Mouse (Mus musculus) stomach, embryonic 16.5 days (tissue): ENCODE results near the gene Mapk12. TPM values are rescaled to one million over a fixed set of nuclear protein-coding genes. Genes with fewer than 3 reads are reported as not detected.
A peak's percentile ranks its signal among the peaks of the same experiment; 100 is the strongest.

Source experiments
- ATAC-seq: fragments of 200-750 bp; cut with Nextera tagmentation; 2 replicates; pipeline ENCODE4 v1.8.0; 2017; ENCODE audit warnings: moderate number of reproducible peaks, moderate TSS enrichment; ENCODE audit not compliant: insufficient read depth, low FRiP score
- H3K27ac ChIP-seq: fragments of 300-500 bp; sonication (generic); 2 replicates; pipeline ENCODE4 v1.5.1; 2014; ENCODE audit warnings: low read length
- H3K27me3 ChIP-seq: fragments of 300-500 bp; sonication (generic); 2 replicates; pipeline ENCODE4 v1.6.1; 2014; ENCODE audit warnings: low read length, control low read depth, mixed read lengths; ENCODE audit not compliant: control insufficient read depth, insufficient read depth
- H3K36me3 ChIP-seq: fragments of 300-500 bp; sonication (generic); 2 replicates; pipeline ENCODE4 v1.6.1; 2014; ENCODE audit warnings: low read length; ENCODE audit not compliant: control insufficient read depth, insufficient read depth
- H3K4me1 ChIP-seq: fragments of 300-500 bp; sonication (generic); 2 replicates; pipeline ENCODE4 v1.6.1; 2014; ENCODE audit warnings: low read length, control low read depth, mixed read lengths; ENCODE audit not compliant: control insufficient read depth, insufficient read depth
- H3K4me2 ChIP-seq: fragments of 300-500 bp; sonication (generic); 2 replicates; pipeline ENCODE4 v1.6.1; 2014; ENCODE audit warnings: low read depth, low read length, mixed read lengths
- H3K4me3 ChIP-seq: fragments of 300-500 bp; sonication (generic); replicated peaks from 2 replicates; pipeline ENCODE4 v1.5.1; 2014; ENCODE audit warnings: mild to moderate bottlenecking, low read length
- H3K9ac ChIP-seq: fragments of 300-500 bp; sonication (generic); 2 replicates; pipeline ENCODE4 v1.6.1; 2014; ENCODE audit warnings: low read length
- H3K9me3 ChIP-seq: fragments of 300-500 bp; sonication (generic); replicated peaks from 2 replicates; pipeline ENCODE4 v1.6.1; 2016; ENCODE audit warnings: low read length, control low read depth; ENCODE audit not compliant: control insufficient read depth
- WGBS: fragments of 180-500 bp; shearing (Covaris S2); extraction: QIAGEN DNeasy Blood & Tissue Kit; methylation state at CpG from one replicate; pipeline ENCODE4 v1.1.7; 2014; 5-methylcytosine and 5-hydroxymethylcytosine counted together
- polyA plus RNA-seq: library from polyadenylated mRNA; unstranded; fragments of >200 nt; fragmentation: Nextera tagmentation; extraction: Ambion mirVana; gene quantifications from 2 replicates; pipeline ENCODE4 v1.2.1, GENCODE M21; 2015

Gene Mapk12
- polyA plus RNA-seq: 3.6 and 6.0 TPM in 2 replicates

DNA sequence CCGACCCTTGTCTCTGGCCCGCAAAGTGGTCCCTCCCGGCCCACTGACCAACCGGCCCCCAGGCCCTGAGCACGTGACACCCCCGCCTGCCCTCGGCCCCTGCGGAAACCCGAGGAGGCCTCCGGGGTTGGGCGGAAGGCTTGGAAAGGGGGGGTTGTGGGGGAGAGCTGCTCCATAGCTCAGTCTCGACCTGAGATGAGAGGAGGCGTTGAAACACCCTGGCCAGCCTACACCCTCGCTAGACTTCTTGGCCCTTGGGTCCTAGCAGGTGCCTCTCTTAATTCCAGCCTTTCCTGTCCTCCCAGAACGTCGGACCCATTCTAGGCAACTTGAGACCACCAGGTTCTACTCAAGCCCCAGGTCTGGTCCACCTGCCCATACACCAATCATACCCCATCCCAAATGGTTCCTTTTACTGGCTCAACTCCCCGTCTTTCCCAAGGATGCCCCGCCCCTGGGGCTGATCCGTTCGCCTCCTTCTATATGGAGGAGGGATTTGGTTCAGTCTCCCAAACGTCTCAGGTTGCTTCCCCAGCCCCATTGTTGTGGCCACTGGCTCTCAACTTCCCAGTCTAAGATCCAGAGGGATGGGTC lies at the start of gene Mapk12:
Gene Mapk12 (minus strand): TSS at position 45 of the 594 bp plus-strand sequence.
- WGBS: 2% methylated on average over 21 of the region's 21 CpGs
- Histone ChIP-seq H3K27ac (no peak within 1 kb of the TSS), H3K9ac (peak within 1 kb of the TSS; percentile 59), H3K27me3 (peaks cover 27% of the 10 kb centered on the region), H3K4me3 (peak within 1 kb of the TSS; percentile 42), H3K36me3 (no peaks in the 10 kb centered on the region), H3K4me1 (peaks cover 5% of the 10 kb centered on the region), H3K4me2 (peak within 1 kb of the TSS; percentile 61), H3K9me3 (no peaks in the 10 kb centered on the region)
- peak; percentile 61; the same call in 1 of the 2 replicates for ATAC-seq

DNA sequence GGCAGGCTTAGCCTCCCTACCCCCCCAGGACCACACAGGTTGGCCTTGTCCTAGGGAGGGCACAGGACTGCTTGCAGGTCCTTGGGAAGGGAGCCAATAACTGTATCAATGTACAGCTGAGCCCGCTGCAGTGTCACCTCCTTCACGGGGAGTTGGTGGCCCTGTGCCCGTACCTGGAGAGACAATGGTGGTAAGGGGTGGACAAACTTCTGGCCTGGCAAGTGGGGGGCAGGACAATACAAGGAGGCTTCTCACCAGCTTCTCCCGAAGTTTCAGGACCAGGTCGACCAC lies 44.4 kb upstream of the Mapk12 start:
- no peak overlapping the region for H3K4me3 ChIP-seq
- no peak overlapping the region; the same call in 1 of the 2 replicates for H3K9ac ChIP-seq
- peaks cover 20% of the 10 kb centered on the region for H3K4me1 ChIP-seq
- H3K36me3 ChIP-seq: no peaks in the 10 kb centered on the region
- no peak for ATAC-seq
- H3K4me2 ChIP-seq: no peak overlapping the region
- H3K9me3 ChIP-seq: no peaks in the 10 kb centered on the region
- H3K27me3 ChIP-seq: no peaks in the 10 kb centered on the region
- 85% methylated on average over 5 of the region's 5 CpGs for WGBS
- no peak overlapping the region for H3K27ac ChIP-seq

DNA sequence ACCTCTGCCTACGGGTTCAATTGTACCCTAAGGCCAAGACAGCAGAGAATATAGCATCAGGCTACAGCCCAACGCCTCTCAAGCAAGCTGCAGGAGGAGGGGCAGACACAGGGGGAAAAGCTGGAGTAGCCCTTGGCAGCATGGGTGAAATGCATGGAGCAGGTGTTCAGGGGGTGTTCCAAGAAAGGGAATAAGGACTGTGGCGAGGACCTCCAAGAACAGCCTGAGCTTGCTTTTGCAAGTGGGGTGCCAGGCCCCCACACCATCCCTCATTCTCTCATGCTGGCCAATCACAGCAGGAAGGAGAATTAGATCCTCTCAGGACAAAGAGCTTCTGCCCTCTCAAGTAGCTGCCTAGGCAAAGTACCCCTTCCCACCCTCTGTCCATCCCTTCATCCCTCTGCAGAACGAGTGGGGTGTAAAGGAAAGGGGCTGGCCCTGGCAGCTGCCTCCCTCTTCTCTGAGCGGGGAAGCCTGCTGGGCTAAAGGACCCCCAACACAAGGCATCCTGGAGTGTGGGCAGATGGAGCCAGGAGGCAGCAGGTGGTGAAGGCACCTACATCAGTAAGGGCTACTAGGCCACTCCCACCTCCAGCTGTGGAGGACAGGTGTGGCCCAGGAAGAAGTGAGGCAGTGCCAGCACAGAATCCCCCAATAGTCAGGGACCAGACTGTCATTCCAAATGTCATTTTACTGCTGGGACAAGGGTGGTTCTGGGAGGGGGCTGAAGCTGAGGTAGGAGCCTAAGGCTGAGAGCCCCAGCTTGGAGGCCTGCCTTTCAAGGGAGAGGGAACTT lies 43.8 kb upstream of the Mapk12 start:
- no peak overlapping the region; the same call in 1 of the 2 replicates for H3K9ac ChIP-seq
- 71% methylated on average over 5 of the region's 5 CpGs for WGBS

DNA sequence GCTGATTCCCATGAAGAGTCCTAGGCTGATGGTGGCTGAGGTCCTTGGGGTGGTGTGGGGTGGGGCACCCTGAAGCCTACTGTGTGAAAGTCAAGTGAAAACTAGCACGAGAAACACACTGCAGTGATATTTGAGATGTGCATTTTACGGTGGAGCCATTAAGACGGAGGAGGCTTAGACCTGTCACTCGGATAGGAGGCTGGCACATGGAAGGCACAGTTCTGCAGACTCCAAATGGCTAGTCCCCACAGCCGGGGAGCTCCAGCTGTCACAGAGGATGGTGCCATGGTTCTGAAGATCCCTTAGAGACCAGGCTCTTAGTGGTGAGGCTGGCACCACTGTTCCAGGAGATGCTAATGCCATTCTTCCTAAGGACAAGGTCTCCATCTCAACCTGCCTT lies 42.3 kb upstream of the Mapk12 start:
- H3K4me3 ChIP-seq: no peak overlapping the region
- no peaks in the 10 kb centered on the region for H3K9me3 ChIP-seq
- peak overlapping the region; percentile 97 for H3K27ac ChIP-seq
- no peak overlapping the region for H3K4me2 ChIP-seq
- 62% methylated on average over 5 of the region's 5 CpGs for WGBS
- no peaks in the 10 kb centered on the region for H3K36me3 ChIP-seq
- H3K9ac ChIP-seq: no peak overlapping the region
- ATAC-seq: no peak
- peaks cover 32% of the 10 kb centered on the region for H3K4me1 ChIP-seq
- H3K27me3 ChIP-seq: no peaks in the 10 kb centered on the region

More for the DNA sequence above, 43.8 kb upstream of the Mapk12 start:
- no peak overlapping the region for H3K4me2 ChIP-seq
- no peaks in the 10 kb centered on the region for H3K27me3 ChIP-seq
- H3K36me3 ChIP-seq: no peaks in the 10 kb centered on the region
- H3K27ac ChIP-seq: no peak overlapping the region
- no peak for ATAC-seq
- H3K4me1 ChIP-seq: peaks cover 20% of the 10 kb centered on the region
- no peak overlapping the region for H3K4me3 ChIP-seq
- no peaks in the 10 kb centered on the region for H3K9me3 ChIP-seq

DNA sequence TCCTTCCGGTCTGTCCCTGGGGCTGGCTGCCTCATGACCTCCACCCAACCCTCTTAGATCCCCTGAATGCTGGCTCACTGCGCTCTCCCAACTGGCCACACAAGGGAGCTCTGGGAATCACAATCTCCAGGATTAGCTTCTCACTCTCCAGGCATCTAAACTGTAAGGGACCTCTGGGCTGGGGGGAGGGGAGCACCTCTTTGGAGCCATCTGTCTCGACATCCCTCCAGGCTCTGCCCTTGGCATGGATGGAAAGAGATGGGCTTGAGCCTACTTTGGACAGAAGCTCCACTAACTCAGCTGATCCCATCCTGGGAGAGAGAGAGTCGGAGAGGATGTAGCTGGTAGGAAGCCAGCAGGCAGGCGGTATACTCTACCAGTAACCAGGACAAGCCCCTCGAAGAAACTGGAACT lies 41.8 kb upstream of the Mapk12 start:
- Histone ChIP-seq H3K27me3 (no peaks in the 10 kb centered on the region), H3K9ac (peak overlapping the region; percentile 33; the same call in 1 of the 2 replicates), H3K4me2 (no peak overlapping the region), H3K4me3 (no peak overlapping the region), H3K36me3 (no peaks in the 10 kb centered on the region), H3K27ac (peak overlapping the region; percentile 97), H3K4me1 (peaks cover 37% of the 10 kb centered on the region), H3K9me3 (no peaks in the 10 kb centered on the region)
- WGBS: 32% methylated on average over 6 of the region's 6 CpGs
- no peak for ATAC-seq

DNA sequence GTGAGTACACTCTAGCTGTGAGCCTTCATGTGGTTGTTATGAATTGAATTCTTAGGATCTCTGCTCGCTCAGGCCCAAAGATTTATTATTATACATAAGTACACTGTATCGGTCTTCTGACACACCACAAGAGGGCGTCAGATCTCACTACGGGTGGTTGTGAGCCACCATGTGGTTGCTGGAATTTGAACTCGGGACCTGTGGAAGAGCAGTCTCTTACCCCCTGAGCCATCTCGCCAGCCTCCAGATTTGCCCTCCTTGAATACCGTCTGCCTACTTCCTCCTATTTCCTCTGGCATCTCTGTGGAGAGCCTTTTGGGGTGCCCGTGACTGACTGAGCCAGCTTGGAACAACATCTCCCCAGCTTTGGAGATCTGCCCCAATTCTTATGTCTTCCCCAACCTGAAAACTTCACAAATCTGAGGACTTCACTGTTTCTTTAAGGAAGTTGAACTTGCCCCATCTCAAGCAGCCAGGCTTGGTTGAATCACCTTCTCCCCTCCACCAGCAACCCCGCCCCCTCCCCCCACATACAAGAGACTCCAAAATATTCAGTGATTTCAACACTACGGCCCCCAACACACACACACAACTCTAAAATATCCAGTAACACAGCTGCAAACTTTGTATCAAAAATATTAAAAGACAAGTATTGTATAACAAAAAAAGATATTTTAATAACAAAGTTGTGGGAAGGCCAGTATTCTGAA lies 41.2 kb upstream of the Mapk12 start:
- ATAC-seq: no peak
- Histone ChIP-seq H3K27me3 (no peaks in the 10 kb centered on the region), H3K9me3 (no peaks in the 10 kb centered on the region), H3K4me2 (peak overlapping the region; percentile 90), H3K36me3 (no peaks in the 10 kb centered on the region), H3K4me1 (peaks cover 43% of the 10 kb centered on the region), H3K27ac (peak overlapping the region; percentile 97), H3K4me3 (peak overlapping the region; percentile 74; the same call in 1 of the 2 replicates), H3K9ac (no peak overlapping the region; the same call in 1 of the 2 replicates)
- 62% methylated on average over 10 of the region's 10 CpGs for WGBS

DNA sequence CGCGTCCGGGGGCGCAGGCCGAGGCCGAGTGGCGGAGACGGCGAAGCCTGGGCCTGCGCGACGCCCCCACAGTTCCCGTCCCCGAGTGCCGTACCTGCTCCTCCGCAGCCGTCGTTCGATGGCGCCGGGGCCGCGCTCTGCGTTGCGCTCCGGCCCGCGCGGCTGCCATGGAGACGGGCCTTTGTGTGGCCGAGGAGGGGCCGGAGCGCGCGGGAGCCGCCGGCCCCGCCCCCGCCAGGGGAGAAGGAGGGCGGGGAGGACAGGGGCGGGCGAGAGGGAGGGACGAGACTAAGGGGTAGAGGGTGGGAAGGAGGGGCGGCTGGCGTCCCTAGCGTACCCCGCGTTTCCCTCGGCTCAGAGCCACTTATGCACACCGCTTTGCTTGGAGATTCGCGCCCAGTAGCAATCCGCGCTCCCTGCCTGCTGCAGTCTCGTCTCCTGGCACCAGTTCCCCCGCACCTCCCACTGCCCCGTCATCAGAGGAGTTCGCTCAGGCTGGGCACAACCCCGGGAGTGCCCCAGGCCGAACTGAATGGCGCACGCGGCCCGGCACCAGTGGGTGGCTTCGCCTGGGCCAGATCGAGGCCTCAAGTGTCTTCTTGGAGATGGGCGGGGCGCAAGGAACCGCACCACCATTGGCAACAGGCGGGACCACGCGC lies 40.2 kb upstream of the Mapk12 start, which contains the start of gene Plxnb2:
Gene Plxnb2 (minus strand): TSS at position 218 of the 659 bp plus-strand sequence.
- Histone ChIP-seq H3K4me2 (peak within 1 kb of the TSS; percentile 90), H3K27me3 (no peaks in the 10 kb centered on the region), H3K4me3 (peak within 1 kb of the TSS; percentile 74), H3K9me3 (no peaks in the 10 kb centered on the region), H3K4me1 (peaks cover 53% of the 10 kb centered on the region), H3K27ac (peak within 1 kb of the TSS; percentile 97), H3K9ac (peak within 1 kb of the TSS; percentile 86), H3K36me3 (no peaks in the 10 kb centered on the region)
- under 1% methylated on average over 59 of the region's 72 CpGs for WGBS
- peak; percentile 86 for ATAC-seq

DNA sequence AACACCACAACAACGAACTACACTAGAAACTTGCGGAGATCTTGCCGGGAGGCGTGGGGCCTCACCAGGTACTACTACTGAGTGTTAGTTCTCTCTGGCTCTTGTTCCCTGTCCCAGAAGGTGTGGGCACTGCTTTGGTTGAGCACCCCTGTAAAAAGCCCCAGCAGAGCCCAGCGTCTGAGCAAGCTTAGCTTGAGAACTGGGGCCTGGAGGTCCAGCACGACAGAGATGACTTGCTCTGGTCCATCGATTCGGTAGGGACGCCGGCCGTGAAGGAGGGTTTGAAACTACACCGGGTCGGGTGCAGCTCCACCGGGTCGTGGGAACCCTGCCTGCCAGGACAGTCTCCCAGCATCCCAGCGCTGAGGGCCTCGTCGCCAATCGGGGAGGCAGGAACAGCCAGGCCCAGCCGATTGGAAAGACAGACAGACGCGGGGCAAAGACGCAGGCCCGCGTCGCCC lies 39.6 kb upstream of the Mapk12 start:
- Histone ChIP-seq H3K27ac (peak overlapping the region; percentile 97), H3K27me3 (no peaks in the 10 kb centered on the region), H3K36me3 (no peaks in the 10 kb centered on the region), H3K4me2 (peak overlapping the region; percentile 90), H3K9me3 (no peaks in the 10 kb centered on the region), H3K4me3 (peak overlapping the region; percentile 74), H3K9ac (peak overlapping the region; percentile 86), H3K4me1 (peaks cover 58% of the 10 kb centered on the region)
- ATAC-seq: no peak
- under 1% methylated on average over 23 of the region's 26 CpGs for WGBS
